Mouse (Mus musculus): Measurements from ENCODE around the gene Ttc28.

DNA sequence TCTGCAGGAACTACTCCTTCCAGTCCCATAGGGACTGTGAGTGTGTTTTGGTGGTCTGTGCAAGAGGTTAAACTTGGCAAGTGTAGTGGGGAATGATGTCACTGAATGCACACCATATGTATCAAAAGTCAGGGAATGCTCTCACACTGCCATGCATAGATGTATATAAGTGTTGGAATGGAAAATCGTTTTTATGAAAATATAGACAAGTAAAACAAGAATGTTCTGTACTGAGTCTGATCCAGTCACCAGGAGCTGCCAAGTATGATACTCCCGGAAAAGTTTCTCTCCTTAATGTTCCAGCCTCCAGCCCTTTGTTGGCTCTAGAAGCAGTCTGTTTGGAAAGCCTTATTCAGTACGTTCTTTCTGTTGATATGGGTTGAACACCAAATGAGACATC lies 48.7 kb downstream of the Ttc28 start:
- no peak for TF ChIP-seq POLR2AphosphoS2 (IDR thresholded peaks at IDR 0.05; ENCODE audit: low read length)
- TF ChIP-seq JUND (IDR thresholded peaks at IDR 0.05; ENCODE audit: low read depth, low read length) = no peak

Measured in MEL (cell line).